Mouse (Mus musculus): ENCODE measurements around the gene Atpaf2. TPM values are rescaled to one million over a fixed set of nuclear protein-coding genes. Genes with fewer than 3 reads are reported as not detected.
"Not testable (repeated sequence)": the region's sequence is repeated elsewhere in the genome, so short reads cannot be mapped to it uniquely, and the experiment has no call there.

Atpaf2 gene
- 10 to 100 TPM; 40.8 to 43.9 TPM for total RNA-seq (2021)

DNA sequence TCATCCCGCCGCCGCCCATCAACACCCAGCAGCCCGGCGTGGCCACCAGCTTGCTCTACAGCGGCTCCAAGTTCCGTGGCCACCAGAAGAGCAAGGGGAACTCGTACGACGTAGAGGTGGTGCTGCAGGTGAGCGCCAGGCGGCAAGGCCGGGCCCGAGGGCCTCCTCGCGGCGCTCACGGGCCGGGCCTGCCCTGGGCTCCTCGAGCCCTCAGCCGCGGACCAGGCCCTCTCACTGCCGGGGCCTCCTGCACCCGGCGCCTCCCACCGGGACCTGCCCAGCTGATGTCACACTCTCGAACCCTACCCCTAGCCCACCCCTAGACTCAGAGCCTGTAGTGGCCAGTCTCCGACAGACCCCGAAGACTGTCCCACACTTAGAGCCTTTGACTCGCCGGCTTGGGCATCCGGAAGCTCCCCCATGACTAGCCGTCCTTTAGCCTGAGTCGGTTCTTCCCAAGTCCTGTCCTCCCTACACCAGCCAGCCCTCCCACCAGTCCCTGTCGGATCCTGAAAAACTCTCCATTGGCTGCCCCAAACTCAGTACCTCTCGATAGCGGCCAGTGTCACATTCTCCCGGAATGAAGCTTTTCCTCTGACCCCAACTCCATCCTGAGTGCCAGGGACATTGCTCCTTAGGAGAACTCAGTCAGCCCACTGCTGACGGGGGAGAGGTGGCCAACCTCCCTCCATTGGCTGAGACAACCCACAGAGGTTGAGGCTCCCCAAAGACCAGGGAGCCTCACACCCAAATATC lies at the start of gene Atpaf2:
Gene Atpaf2 (minus strand): TSS at position 741 of the 756 bp plus-strand sequence.
- intact Hi-C loops (cut with DNase I): loop anchor here (10.0 kb wide), 1 partner anchor 1463 kb away; the partner anchor contains the start of genes Hist3h2a and Trim17

DNA sequence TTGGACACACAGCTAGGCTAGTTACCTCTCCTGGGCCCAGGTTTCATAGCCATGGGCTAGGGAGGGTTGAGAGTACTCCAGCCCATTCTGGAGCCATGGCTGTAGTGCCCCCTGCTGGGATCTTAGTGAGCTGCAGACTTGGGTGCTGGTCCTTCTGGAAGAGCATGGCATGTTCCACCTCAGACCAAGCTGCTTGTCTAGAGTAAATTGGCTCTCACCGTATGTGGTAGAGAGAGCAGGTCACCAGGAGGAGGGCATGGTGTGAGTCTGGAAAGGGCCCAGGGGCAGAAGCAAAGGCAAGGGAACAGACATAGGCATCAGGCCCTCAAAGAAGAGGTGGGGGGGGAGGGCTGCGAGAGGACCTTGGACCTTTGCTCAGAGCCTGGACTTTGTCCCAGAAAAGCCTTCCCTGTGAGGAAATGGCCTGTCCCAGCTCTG lies 47.7 kb upstream of the Atpaf2 start:
- DNase-seq: peak in 1 of 2 experiments; percentile 39

More for the DNA sequence above, at the start of gene Atpaf2:
- peak in 1 of 2 experiments; percentile 27 for DNase-seq

DNA sequence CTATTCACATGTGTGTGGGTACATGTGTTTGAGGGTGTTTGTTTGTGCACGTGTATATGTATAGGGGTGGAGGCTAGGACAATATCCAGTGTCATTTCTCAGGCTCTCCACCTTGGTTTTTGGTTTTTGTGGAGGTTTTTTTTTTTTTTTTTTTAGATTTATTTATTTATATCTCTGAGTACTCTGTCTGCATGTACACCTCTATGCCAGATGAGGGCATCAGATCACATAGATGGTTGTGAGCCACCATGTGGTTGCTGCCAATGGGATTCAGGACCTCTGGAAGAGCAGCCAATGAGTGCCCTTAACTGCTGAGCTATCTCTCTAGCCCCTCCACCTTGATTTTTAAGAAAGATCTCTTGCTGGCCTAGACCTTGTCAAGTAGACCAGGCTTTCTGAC lies 39.7 kb upstream of the Atpaf2 start:
- no peak for DNase-seq
- intact Hi-C loops (cut with DNase I): loop anchor here (5.0 kb wide), 1 partner anchor 79 kb away; the partner anchor contains the start of gene Alkbh5

More for the DNA sequence above, 47.7 kb upstream of the Atpaf2 start:
- intact Hi-C loops (cut with DNase I): no loop called here

DNA sequence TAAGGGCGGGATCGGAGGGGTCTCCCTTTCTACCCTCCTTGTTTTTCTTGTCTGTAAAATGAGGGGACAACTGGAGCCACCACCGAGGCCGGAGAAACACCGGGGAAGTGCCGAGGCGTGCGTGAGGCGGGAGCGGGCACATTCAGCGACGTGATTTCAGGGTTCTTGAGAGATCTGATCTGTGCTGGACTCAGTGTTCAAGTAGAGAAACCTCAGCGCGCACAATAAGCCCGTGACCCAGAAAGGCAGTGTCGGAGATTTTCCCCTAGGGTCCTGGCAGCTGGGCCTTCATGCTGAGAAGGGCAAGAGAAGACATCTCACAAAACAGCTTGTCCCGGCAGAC lies 36.5 kb upstream of the Atpaf2 start:
- no peak for DNase-seq
- intact Hi-C loops (cut with DNase I): loop anchor here (5.0 kb wide), 1 partner anchor 83 kb away; the partner anchor contains the start of gene Alkbh5

DNA sequence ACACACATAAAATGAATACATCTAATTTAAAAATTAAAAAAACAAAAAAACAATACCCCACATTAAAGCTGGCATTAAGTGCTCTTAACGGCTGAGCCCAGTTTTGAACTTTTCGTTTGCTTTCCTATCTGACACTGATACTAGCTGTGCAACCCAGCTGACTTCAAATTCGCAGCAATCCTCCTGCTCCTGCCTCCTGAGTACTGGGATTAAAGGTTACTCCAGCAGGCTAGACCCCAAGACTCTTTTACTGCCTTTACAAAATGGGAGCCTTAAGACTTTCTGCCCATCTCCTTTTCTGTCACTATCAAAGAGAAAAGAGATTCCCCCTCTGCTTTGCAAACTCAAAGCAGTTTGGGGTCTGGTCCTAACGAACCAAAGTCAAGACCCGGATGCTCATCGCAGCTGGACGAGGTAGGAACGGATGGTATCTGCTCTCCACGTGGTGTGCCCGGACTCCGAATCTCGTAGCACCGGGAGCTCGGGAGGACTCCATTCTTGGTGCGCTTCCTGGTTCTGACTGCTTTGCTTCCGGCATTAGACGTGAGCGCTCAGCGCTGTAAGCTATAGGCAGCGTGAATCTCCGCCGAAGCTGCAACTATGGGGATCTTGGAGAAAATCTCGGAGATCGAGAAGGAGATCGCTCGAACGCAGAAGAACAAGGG lies 36.0 kb upstream of the Atpaf2 start, which contains the start of gene Drg2:
Gene Drg2 (plus strand): TSS at position 512 of the 665 bp plus-strand sequence.
- peak; percentile 87 to 89 for DNase-seq
- intact Hi-C loops (cut with DNase I): no loop called here

- DNase-seq: no peak
- intact Hi-C loops (cut with DNase I): no loop called here
These were observed 25.8 kb upstream of the Atpaf2 start for GRCm38 (mm10) chr11:60444007-60444406.

DNA sequence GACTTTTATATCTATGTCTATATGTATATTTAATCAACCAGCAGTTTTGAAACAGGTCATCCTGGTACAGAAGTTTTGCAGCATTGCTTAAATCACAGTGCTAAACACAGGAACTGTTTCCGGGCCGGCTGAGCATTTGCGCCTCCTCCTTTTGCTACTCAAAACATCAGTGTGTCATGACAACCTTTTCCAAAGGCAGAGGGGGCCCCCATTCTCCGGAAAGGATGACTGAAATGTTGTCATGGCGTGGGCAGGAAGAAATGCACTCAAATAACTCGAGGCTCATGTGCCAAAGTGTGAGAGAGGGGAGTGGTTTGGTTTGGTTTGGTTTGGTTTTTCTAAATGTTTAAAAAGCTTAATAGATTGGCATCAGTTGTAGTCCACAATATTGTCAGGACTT lies 24.6 kb upstream of the Atpaf2 start:
- no peak for DNase-seq
- intact Hi-C loops (cut with DNase I): no loop called here

- no peak for DNase-seq
- intact Hi-C loops (cut with DNase I): no loop called here
These were observed 21.9 kb upstream of the Atpaf2 start for GRCm38 (mm10) chr11:60440176-60440575.

DNA sequence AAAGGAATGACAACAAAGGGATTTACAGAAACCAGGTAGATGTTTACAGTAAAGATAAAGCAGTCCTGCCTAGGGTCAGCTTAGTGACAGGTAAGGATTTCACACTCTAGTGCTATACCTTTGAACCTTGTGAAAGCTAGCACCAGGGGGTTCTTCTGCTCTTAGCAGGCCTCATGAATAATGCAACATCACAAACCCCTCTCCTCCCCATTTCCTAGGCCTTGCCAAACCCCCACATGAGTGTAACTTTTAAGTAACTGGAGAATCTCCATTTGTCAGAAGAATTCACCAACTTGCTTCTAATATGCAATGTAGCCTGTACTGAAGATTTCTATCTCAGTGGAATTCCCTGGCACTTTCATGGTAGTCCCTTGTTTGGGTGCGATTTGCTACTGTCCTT lies 21.4 kb upstream of the Atpaf2 start:
- intact Hi-C loops (cut with DNase I); DNase-seq: not testable (repeated sequence)

DNA sequence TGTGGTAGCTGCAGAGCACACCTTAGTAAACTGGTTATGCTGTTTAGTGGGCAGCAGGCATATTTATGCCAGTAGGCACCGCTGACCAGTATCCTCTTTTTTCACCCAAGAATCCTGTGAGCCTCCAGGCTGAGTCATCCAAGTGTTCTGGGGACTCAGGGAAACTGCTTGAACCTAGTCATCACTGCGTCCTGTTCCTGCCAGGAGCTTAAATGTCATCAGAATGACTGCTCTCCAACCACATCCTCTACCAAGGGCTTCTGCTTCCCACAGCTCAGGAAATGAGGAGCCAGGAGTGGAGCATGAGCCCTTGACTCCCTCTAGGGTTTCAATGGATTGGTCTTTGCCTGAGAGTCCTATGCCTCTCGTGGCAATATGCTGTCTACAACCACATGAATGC lies 18.4 kb upstream of the Atpaf2 start:
- intact Hi-C loops (cut with DNase I): no loop called here
- no peak for DNase-seq

DNA sequence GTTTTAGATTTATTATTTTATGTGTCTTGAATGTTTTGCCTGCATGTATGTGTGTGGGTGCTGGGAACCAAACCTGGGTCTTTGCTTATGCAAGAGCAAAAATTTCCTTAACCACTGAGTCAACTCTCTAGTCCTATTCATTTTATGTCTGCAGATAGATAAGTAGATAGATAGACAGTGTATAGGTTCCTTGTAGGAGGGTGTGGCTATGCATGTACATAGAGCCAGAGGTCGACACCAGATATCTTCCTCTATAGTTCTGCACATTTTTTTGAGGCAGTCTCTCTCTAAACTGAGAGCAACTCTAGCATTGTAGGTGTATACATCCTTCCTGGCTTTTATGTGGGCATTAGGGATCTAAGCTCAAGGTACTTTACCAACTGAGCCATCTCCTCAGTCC lies 16.9 kb upstream of the Atpaf2 start:
- intact Hi-C loops (cut with DNase I): no loop called here
- DNase-seq: no peak

DNA sequence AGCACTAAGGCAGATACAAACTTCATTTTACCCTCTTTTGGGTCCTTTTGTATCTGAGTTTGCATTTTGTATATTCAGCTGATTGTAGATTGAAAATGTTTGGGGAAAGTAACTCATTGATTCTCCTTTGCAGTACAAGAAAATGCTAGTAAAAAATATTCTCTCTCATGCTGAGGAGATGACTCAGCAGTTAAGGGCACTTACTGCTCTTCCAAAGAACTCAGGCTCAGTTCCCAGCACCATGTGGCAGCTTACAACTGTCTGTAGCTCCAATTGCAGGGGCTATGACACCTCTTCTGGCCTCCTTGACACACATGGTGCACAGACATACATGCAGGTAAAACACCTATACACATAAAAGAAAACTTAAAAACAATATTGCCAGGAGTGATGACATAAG lies 15.2 kb upstream of the Atpaf2 start:
- intact Hi-C loops (cut with DNase I): no loop called here
- no peak for DNase-seq

GRCm38 (mm10) chr11:60427628-60428027 lies 9.4 kb upstream of the Atpaf2 start:
- no peak for DNase-seq
- intact Hi-C loops (cut with DNase I): no loop called here

GRCm38 (mm10) chr11:60426417-60426816 lies 8.2 kb upstream of the Atpaf2 start:
- intact Hi-C loops (cut with DNase I): no loop called here
- no peak for DNase-seq

DNA sequence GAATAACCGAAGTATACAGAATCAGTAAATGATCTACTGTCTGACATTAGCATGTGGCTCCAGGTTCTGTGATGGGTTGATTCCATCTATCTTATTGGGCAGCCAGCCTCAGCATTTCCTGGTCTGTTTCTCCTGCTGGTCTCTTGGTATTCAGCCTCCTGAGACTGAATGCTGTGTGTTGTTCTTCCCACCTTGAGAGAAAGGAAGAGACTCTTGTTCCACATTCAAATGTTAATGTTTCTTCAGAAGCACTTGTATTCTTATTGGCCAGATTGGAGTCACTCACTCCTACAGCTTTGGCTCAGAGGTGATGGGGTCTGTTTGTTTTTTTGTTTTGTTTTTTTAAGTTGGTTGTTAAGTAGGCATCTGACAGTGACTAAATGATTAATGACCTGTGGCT lies 4.7 kb upstream of the Atpaf2 start:
- intact Hi-C loops (cut with DNase I): no loop called here
- no peak for DNase-seq

DNA sequence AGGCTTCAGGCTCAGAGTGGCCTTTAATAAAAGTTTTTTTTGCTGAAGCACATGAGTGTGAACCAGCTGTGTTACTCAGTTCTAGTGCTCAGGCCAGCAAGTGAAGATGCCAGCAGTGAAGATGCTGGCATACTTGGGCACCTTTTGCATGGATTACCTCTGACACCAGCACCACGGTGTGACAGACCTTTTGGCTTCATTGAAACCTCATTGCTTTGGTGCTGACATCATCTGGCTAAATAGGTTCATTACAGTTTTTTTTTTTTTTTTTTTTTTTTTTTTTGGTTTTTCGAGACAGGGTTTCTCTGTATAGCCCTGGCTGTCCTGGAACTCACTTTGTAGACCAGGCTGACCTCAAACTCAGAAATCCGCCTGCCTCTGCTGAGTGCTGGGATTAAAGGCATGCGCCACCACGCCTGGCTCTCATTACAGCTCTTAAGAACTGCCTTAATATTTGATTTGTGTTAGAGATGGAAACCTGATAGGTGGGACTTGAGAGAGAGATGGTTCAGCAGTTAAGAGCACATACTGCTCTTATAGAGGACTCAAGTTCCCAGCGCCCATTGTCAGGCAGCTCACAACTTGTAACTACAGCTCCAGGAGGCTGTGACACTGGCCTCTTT lies 3.9 kb upstream of the Atpaf2 start:
- intact Hi-C loops (cut with DNase I): no loop called here
- no peak for DNase-seq

- intact Hi-C loops (cut with DNase I): loop anchor here (10.0 kb wide), 1 partner anchor 1464 kb away; the partner anchor contains the start of genes Hist3h2a and Trim17
- peak in 1 of 2 experiments; percentile 6 for DNase-seq
These were observed 181 bp upstream of the Atpaf2 start for GRCm38 (mm10) chr11:60418473-60418803.

DNA sequence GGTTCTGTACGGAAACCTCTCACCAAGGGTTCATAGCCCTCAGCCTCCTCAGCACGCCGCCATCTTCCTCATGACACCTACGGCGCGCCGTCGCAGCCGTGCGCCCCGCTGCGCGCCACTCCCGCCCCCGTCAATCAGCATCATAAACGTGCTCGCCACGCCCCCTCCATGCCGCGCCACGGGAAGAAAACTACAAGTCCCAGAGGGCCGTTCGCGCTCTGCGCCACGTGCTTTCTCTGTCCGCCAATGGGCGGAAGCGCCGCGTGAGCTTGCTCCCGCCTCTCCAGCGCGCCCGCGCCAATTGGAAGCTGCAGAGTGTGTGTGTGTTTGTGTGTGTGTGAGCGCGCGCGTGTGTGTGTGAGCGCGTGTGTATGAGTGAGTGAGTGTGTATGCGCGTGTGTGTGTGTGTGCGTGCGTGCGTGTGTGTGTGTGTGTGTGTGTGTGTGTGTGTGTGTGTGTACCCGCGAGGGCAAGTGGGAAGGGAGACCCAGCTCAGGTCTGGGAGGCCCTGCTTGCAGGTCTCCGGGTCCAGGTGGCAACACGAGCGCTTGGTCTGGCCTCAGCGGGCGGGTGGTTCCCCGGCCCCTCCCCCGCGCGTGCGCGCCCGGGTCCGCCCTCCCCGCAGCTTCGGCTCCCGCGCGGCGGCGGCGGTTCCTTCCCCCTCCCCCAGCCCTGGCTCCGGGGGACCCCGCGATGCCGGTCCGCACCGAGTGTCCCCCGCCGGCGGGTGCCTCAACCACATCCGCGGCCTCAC lies 1.1 kb downstream of the Atpaf2 start, which contains the start of gene Gid4:
Gene Gid4 (plus strand): TSS at position 183 of the 754 bp plus-strand sequence.
- intact Hi-C loops (cut with DNase I): loop anchor here (10.0 kb wide), 1 partner anchor 1462 kb away; the partner anchor contains the start of genes Hist3h2a and Trim17
- peak; percentile 98 to 99 for DNase-seq

DNA sequence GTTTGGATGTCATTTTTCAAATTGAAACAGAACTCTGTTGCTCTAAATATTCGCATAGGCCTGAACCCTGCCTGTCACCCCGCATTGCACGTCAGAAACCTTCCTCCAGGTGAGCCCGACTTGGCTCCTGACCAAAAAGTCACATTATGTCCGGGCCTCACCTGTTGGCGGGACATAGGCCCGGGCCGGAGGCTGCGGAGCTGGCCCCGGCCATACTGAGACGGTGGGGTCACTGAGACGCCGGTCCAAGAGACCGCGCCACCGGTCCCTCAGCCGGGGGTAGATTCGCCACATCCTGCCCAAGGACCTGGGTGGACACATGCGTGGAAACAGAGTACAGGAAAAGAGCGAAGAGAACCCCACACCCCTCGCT lies 1.7 kb downstream of the Atpaf2 start:
- intact Hi-C loops (cut with DNase I): loop anchor here (10.0 kb wide), 1 partner anchor 1462 kb away; the partner anchor contains the start of genes Hist3h2a and Trim17
- DNase-seq: no peak

GRCm38 (mm10) chr11:60412921-60413320 lies 5.3 kb downstream of the Atpaf2 start:
- DNase-seq: no peak
- intact Hi-C loops (cut with DNase I): loop anchor here (1.0 to 10.0 kb wide), 6 partner anchors 106 to 1458 kb away; partner anchors contain the start of genes Hist3h2a, Rai1 and Trim17
